Mouse (Mus musculus) liver, adult (tissue): ENCODE measurements around the gene Hsp90ab1.

Experiments
- GATA4 ChIP-seq: IDR thresholded peaks from 2 replicates; pipeline ENCODE4 v1.6.1; 2014; ENCODE audit warnings: mild to moderate bottlenecking, low read length; ENCODE audit not compliant: insufficient replicate concordance

Hsp90ab1 gene

GRCm38 (mm10) chr17:45557246-45557824 lies 15.7 kb downstream of the Hsp90ab1 start:
- TF ChIP-seq GATA4 = no peak

DNA sequence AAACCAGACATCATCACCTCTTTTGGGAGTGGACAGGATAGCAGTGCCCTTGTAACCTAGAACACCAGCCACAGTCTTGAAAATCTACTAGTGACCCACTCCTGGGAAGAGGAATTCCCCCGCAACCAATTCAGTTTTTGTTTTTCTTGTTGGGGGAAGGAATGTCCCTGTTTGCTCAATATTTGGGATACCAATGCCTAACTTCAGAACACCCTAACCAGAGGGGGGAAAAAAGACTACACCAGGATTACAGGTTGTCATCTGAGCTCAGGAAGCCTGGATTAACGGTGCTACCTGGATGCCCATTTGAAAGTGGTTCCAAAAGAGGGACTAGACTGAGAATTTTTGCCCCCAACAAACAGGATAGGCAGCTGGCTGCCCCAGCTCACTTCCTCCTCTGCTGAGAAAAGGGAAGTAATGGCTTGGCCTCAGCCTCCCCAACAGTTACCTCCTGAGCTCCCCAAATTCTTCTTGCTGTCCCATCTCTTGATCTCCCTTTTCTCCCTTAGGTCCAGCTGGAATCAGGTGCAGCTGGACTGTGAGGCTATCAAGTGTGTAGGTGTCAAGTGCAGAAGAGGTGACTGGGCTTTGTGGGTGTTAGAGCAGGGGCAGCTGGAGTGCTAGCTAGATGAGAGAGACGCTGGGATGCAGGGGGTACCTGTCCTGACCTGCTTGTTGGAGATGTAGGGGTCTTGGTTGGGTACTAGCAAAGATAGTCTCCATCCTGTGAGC lies 16.4 kb downstream of the Hsp90ab1 start:
- TF ChIP-seq GATA4 = no peak

DNA sequence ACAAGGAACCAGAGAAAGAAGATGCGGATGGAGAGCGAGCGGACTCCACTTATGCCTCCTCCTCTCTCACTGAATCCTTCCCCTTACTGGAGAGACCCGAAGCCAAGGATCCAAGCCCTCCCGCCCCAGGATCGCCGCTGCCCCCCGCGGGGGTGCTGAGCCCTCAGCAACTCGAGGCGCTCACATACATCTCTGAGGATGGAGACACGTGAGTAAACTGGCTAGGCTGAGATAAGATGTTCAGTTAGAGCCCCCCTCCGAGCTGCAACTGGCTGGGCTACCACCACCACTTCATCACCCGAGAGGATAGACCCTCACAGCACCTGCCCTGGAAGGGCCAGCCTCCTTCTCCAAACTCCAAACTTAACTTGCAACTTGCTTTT lies 17.0 kb downstream of the Hsp90ab1 start:
- TF ChIP-seq GATA4 = no peak

- no peak; the same call in 1 of the 2 replicates for TF ChIP-seq GATA4
These were observed 17.5 kb downstream of the Hsp90ab1 start, which contains the start of gene Nfkbie for GRCm38 (mm10) chr17:45555452-45556106. Nfkbie (plus strand) TSS chr17:45555703.

GRCm38 (mm10) chr17:45554420-45554819 lies 18.7 kb downstream of the Hsp90ab1 start:
- TF ChIP-seq GATA4 = no peak

GRCm38 (mm10) chr17:45553065-45553464 lies 20.0 kb downstream of the Hsp90ab1 start:
- TF ChIP-seq GATA4 = no peak

GRCm38 (mm10) chr17:45551816-45552451 lies 21.1 kb downstream of the Hsp90ab1 start:
- no peak for TF ChIP-seq GATA4

- TF ChIP-seq GATA4 = no peak
These were observed 21.7 kb downstream of the Hsp90ab1 start for GRCm38 (mm10) chr17:45551249-45551796.

DNA sequence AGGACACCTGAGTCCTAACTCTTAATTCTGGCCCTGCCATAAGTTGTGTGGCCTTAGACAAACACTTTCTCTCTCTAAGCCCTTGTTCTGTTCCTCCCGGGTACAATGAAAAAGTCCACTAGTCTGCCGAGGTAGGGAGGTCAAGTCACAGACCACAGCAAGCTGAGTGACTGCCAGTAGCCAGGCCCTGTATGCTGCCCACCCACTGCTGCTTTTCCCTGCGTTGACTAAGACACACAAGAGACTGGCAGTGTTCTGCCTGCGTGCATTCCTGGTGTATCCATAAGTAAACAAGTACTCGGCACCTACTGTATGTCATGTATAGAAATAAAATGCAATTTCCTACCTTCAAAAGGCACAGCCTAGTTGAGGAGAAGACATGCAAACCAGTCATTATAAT lies 22.8 kb downstream of the Hsp90ab1 start:
- TF ChIP-seq GATA4 = no peak

DNA sequence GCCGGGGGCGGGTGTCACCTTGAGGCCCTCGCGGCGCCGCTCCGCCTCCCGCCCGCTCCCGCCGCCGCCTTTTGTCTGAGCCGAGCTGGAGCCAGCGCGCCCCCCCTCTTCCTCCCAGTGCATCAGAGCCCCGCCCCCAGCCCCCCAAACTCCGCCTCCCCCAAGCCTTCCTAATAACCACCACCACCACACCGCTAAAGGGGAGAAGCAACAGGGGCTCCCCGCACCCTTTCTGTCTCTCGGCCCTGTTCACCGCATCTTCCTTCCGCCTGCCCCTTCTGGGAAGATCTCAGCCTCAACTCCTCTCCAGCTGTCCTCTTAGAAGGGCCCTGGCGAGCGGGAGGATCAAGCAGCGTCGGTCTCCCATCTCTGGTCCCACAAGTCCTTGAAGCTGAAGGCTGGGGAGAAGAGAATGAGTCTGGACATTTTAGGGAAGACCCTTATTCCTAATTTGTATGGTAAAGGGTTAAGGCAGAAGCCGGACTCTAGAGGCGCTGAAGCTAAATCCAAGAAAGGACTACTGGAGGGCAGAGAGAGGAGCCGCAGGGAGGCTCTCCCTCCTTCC lies 23.4 kb downstream of the Hsp90ab1 start, which contains the start of gene Tmem151b:
Gene Tmem151b (minus strand): TSS at position 61 of the 565 bp plus-strand sequence.
- TF ChIP-seq GATA4 = no peak

- no peak for TF ChIP-seq GATA4
These were observed 24.2 kb downstream of the Hsp90ab1 start for GRCm38 (mm10) chr17:45548541-45549512.

GRCm38 (mm10) chr17:45547461-45548190 lies 25.4 kb downstream of the Hsp90ab1 start:
- no peak for TF ChIP-seq GATA4

GRCm38 (mm10) chr17:45546941-45547340 lies 26.1 kb downstream of the Hsp90ab1 start:
- no peak for TF ChIP-seq GATA4
